Mouse (Mus musculus) spleen, postnatal 10 days (tissue): ENCODE measurements around the gene Sncg.

Source experiments
- DNase-seq, 2 experiments: peaks; one replicate each; pipeline ENCODE4 v3.0.0; 2021 to 2022; ENCODE audit warnings: low spot score in 2 of 2

The Sncg gene

DNA sequence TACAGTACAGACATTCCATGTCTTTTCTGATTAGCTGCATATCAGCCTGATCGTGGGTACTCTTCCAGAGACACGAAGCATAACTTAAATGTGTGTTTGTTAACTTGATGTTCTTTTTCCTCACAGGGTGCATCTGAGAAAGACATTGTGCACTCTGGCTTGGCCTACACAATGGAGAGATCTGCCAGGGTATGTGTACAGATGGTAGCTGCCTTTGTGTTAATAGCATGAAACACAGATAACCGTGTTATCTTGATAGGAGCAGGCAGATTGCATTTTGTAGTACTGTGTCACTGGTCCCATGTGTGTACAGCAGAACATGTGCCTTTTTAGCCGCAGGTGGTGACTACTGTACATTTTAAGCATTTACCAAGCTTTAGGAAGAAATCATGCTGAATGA, 32.6 kb downstream of the Sncg start:
- DNase-seq: no peak

GRCm38 (mm10) chr14:34339446-34339845, 35.1 kb downstream of the Sncg start:
- no peak for DNase-seq

DNA sequence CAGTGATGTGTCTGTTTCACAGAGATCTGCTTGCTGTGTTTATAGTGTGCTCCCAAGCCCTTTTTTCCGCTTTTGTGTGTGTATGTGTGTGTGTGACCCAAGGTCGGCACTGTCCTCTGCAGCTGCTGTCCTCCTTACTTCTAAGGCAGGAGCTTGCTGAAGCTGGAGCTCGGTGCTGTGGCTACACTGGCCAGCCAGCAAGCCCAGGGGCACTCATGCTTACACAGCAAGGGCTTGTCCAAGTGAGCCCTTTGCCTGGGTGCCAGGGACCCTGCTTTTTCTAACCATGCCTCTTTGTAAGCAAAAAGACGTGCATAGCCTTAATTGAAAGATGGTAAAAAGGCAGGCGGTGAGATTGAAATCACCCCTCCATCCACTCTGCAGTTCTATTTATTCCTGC, 42.1 kb downstream of the Sncg start:
- no peak for DNase-seq

- DNase-seq: no peak
These were observed 42.7 kb downstream of the Sncg start for GRCm38 (mm10) chr14:34331886-34332285.

GRCm38 (mm10) chr14:34330657-34331158, 43.9 kb downstream of the Sncg start:
- no peak for DNase-seq

GRCm38 (mm10) chr14:34327618-34328017, 47.0 kb downstream of the Sncg start:
- no peak for DNase-seq

GRCm38 (mm10) chr14:34326606-34327005, 48.0 kb downstream of the Sncg start:
- no peak for DNase-seq

- no peak for DNase-seq
These were observed 51.0 kb downstream of the Sncg start for GRCm38 (mm10) chr14:34323576-34324085.
